Mouse (Mus musculus): ENCODE results near the gene Palm3. TPM values are rescaled to one million over a fixed set of nuclear protein-coding genes. Genes with fewer than 3 reads are reported as not detected.

The Palm3 gene
- polyA plus RNA-seq, 1 experiment from 2014 or later = 8.5 TPM

DNA sequence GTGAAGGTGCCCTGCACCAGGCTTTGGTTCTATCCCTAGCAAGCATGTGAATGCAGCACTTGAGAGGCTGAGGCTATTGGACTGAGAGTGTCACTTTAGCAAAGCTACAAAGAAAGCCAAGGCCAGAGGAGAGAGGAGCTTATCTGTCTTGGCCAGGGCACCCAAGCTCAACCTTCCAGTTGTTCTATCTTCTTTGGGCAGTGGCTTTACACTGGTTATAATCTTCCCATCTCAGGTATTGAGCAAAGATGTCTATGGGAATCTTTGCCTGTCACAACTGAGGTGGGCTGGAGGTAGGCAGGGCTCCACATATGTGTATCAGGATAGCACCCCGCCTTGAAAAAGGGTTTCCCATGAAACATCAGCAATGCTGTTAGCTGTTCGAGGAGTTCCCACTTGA, 39.0 kb downstream of the Palm3 start:
- no peak overlapping the region for H3K27ac ChIP-seq (replicated peaks)
- no peaks in the 10 kb centered on the region for H3K36me3 ChIP-seq
- ATAC-seq (ENCODE audit: low read depth) = no peak
- no peak overlapping the region for H3K9ac ChIP-seq
- 0 out of 2 replicates have a peak, but pooled peaks cover 2% of the 10 kb centered on the region for H3K4me1 ChIP-seq (replicated peaks)
- no peak overlapping the region for H3K4me3 ChIP-seq
- H3K9me3 ChIP-seq = no peaks in the 10 kb centered on the region
- 0 out of 2 replicates have a peak, but pooled peaks cover 3% of the 10 kb centered on the region for H3K27me3 ChIP-seq
- no peak overlapping the region for H3K4me2 ChIP-seq
- WGBS = 82% methylated on average over 2 of the region's 2 CpGs

DNA sequence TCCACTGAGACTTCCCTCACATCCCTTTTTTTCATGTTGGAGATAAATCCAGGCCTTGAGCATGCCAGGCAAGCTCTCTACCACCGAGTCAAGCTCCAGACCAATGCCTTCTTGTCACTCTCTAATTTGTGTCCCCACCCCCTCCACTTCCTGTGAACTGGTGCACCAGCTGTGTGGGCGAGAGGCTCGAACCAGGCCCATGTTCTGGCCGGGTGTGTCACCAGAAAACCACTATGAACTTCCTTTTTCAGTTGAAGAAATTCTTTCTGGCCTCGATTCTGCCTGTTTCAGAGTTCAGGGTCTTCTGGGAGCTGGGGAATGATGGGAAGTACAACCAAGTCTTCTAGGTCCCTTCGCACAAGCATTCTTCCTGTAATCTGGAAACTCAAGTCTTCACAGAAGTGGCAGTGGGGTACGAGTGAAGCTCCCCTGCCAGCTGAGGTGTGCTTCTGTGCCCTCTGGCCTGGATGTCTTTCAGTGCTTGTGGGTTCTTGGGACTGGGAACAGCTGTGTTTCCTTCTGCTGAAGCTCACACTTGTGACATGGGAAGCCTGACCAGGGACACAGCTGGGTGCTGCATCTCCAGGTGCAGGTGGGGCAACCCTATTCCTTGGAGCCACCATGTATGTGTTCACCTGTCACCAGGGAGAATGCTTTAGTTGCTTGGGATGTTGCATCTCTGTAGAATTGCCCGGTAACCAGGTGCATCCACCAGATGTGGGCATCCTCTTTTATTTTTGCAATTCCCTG, 42.8 kb downstream of the Palm3 start:
- no peak overlapping the region for H3K4me2 ChIP-seq
- no peak overlapping the region for H3K4me3 ChIP-seq
- WGBS = 79% methylated on average over 8 of the region's 8 CpGs
- no peak overlapping the region for H3K27ac ChIP-seq (replicated peaks)
- no peak overlapping the region for H3K9ac ChIP-seq
- 0 out of 2 replicates have a peak, but pooled peaks cover 3% of the 10 kb centered on the region for H3K27me3 ChIP-seq
- peaks cover 27% of the 10 kb centered on the region for H3K4me1 ChIP-seq (replicated peaks)
- no peaks in the 10 kb centered on the region for H3K36me3 ChIP-seq
- ATAC-seq (ENCODE audit: low read depth) = no peak
- H3K9me3 ChIP-seq = no peaks in the 10 kb centered on the region

DNA sequence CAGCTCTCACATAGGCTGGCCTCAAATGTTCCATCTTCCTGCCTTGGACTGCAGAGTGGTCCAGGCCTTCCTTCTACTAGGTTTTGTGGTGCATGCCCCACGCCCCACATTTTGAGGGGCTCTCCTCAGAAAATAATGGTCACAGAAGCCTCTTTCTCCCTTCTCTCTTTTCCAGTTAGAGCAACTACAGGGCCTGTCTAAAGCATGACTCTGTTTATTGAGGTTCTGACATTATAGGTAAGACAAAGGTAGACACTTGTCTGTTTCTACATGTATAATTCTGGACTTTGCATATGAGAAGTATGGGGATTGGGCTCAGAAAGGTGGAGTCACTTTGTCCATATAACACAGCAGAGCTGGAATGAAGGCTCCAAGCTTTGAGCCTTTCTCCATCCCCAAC, 43.8 kb downstream of the Palm3 start, which contains the start of gene Gm10643:
TSS of gene Gm10643 (minus strand) at position 101 of the 400 bp plus-strand sequence.
- H3K4me3 ChIP-seq = peak within 1 kb of the TSS; percentile 77
- H3K36me3 ChIP-seq = no peaks in the 10 kb centered on the region
- 0 out of 2 replicates have a peak, but pooled peaks cover 3% of the 10 kb centered on the region for H3K27me3 ChIP-seq
- WGBS = 100% methylated on average over 1 of the region's 1 CpGs
- peak within 1 kb of the TSS; percentile 88 for H3K27ac ChIP-seq (replicated peaks)
- H3K4me1 ChIP-seq (replicated peaks) = peaks cover 37% of the 10 kb centered on the region
- H3K9ac ChIP-seq = peak within 1 kb of the TSS; percentile 77
- H3K4me2 ChIP-seq = peak within 1 kb of the TSS; percentile 86
- H3K9me3 ChIP-seq = no peaks in the 10 kb centered on the region
- ATAC-seq (ENCODE audit: low read depth) = no peak

DNA sequence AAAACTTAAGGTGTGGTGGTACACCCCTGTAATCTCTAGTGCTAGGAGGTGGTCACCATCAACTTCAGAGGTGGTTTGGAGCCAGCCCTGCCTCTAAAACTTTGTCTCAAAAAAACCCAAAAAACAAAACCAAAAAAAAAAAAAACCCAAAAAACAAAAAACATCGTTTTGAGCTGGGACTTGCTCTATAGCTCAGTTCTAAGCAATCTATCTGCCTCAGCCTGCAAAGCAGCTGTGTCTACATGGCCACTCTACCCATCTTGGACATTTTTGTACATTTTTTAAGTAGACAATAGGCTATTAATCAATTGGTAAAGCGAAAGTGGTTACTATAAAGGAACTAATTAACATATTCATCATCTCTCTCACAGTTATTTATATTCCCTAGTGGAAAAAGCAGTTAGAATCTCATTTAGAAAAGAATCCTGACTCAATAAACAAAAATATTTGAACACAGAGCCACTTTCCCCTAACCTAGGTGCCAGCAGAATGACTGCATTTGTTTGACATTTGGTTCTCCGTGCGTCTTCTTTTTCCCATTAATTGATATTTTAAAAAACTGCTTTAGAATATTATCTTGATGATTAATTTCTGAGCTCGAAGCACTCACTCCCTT, 44.3 kb downstream of the Palm3 start:
- peaks cover 42% of the 10 kb centered on the region for H3K4me1 ChIP-seq (replicated peaks)
- no peaks in the 10 kb centered on the region for H3K36me3 ChIP-seq
- no peaks in the 10 kb centered on the region for H3K27me3 ChIP-seq
- peak overlapping the region; percentile 86 for H3K4me2 ChIP-seq
- peak overlapping the region; percentile 77 for H3K4me3 ChIP-seq
- WGBS = 17% methylated on average over 5 of the region's 5 CpGs
- ATAC-seq (ENCODE audit: low read depth) = no peak
- peak overlapping the region; percentile 77 for H3K9ac ChIP-seq
- H3K9me3 ChIP-seq = no peaks in the 10 kb centered on the region
- H3K27ac ChIP-seq (replicated peaks) = peak overlapping the region; percentile 88

DNA sequence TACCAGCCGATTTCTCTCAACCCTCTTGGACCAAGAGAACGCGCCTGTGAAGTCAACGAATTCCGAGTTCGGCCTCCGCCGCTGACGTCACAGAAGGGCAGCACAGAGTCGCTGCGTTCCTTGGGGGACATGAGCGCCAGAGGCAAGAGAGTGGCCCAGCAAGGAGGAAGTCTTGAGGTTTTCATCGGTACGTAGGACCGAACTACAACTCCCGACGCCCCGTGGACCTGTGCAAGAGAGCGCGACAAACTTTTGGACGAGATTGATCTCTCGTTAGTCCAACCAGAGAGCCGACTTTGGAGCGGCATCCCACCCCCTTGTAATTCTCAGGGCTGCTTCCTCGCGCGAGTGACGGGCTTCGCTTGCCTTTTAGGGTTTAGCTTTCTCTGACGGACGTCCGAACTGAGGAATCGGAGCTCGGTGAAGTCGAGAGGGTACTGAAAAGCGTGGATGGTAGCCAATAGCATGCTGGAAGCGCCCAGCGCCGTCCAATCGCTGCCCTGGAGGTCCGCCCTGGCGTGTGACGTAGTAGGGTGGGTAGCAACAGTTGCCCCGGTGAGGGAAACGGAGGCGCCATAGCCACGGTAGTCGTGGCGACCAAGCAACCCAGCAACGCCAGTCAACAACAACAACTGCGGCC, 45.1 kb downstream of the Palm3 start, which contains the start of gene Rfx1:
TSS of gene Rfx1 (plus strand) at position 544 of the 640 bp plus-strand sequence.
- WGBS = under 1% methylated on average over 51 of the region's 51 CpGs

DNA sequence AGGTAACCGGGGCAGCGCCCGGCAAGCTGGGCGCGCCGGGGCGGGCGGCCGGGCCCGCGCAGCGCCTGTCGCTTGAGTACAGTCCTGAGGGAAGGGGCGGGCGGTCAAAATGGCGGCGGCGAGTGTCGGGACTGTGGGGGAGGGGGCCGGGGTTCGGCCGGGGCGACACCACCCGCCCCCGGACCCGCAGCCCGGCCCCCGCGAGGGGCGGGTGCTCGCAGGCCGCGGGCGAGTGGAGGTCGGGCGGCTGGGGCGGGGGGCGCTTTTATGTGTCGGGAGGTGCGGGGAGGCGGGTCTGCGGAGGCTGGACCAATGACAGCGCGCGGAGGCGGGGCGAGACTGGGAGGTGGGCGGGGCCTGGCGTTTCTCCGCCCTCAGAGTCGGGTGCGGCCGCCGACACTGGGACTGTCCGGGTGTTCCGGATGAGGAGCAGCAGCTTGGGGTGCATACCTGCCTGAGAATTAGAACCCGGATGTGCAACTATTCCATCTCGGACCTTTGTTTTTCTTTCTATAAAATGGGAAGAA, 45.8 kb downstream of the Palm3 start:
- Histone ChIP-seq H3K4me2 (peak overlapping the region; percentile 55), H3K27ac (replicated peaks) (peak overlapping the region; percentile 97), H3K9me3 (no peaks in the 10 kb centered on the region), H3K4me1 (replicated peaks) (peaks cover 56% of the 10 kb centered on the region), H3K27me3 (no peaks in the 10 kb centered on the region), H3K36me3 (no peaks in the 10 kb centered on the region), H3K9ac (peak overlapping the region; percentile 86), H3K4me3 (peak overlapping the region; percentile 77)
- WGBS = 1% methylated on average over 39 of the region's 58 CpGs
- peak; percentile 78 for ATAC-seq (ENCODE audit: low read depth)

More for the DNA sequence above, 45.1 kb downstream of the Palm3 start, which contains the start of gene Rfx1:
- no peaks in the 10 kb centered on the region for H3K36me3 ChIP-seq
- peak within 1 kb of the TSS; percentile 77 for H3K4me3 ChIP-seq
- peak within 1 kb of the TSS; percentile 97 for H3K27ac ChIP-seq (replicated peaks)
- peak; percentile 98 for ATAC-seq (ENCODE audit: low read depth)
- peaks cover 49% of the 10 kb centered on the region for H3K4me1 ChIP-seq (replicated peaks)
- H3K9me3 ChIP-seq = no peaks in the 10 kb centered on the region
- peak within 1 kb of the TSS; percentile 86 for H3K9ac ChIP-seq
- H3K4me2 ChIP-seq = peak within 1 kb of the TSS; percentile 86
- H3K27me3 ChIP-seq = no peaks in the 10 kb centered on the region

DNA sequence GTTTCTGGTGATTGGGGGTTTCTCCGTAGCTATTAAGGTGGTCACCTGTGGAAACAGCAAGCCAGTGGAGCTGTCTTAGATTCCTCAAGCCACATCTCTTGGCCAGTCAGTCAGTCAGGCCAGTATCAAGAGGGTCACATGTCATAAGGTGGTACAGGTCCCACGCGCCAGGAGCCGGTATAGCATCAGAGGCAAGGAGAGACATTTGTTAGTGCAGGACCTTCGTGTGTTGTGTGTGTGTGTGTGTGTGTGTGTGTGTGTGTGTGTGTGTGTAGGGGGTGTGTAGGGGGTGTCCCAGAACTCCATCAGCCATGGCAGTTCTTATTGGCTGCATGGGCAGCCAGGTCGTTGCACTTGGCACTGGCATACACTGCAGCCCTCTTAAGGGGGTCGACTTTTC, 46.6 kb downstream of the Palm3 start:
- H3K4me3 ChIP-seq = peak overlapping the region; percentile 77
- no peak overlapping the region for H3K27ac ChIP-seq (replicated peaks)
- H3K4me2 ChIP-seq = peak overlapping the region; percentile 55
- no peaks in the 10 kb centered on the region for H3K36me3 ChIP-seq
- no peaks in the 10 kb centered on the region for H3K9me3 ChIP-seq
- 87% methylated on average over 7 of the region's 7 CpGs for WGBS
- H3K27me3 ChIP-seq = no peaks in the 10 kb centered on the region
- peaks cover 64% of the 10 kb centered on the region for H3K4me1 ChIP-seq (replicated peaks)
- peak overlapping the region; percentile 58 for H3K9ac ChIP-seq
- ATAC-seq (ENCODE audit: low read depth) = no peak

DNA sequence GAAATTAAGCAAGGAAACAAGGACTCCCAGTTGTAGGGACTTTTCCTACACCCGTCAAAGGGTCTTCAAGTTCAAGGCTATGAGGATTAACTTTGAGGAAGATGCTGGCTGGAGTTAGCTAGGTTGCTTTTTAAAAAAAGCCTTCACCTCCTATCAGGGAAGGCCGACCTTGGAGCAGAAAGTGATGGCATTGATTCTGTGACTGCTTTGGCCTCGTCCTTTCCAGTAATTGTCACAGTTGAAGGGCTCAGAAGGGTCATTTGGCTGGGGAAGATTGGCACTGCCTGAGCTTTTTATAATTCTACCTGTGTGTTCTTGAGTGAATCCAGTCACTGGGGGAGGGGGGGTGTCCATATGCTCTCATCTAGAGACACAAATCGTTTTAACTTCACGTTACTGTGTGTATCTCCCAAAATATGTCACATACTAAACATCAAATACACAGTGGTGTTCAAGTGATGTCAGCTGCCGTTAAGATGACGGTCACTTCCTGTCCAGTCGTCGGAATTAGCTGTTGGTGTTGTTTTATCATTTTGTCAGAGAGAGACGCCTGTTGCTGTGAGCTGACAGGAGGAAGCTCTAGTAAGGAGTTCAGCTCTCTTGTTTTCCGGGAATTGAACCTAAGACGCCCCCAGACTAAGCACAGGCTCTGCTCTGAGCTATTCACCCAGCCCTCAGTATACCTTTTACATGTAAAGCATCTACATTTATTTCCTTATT, 47.2 kb downstream of the Palm3 start:
- Histone ChIP-seq H3K4me3 (0 out of 2 replicates have a peak overlapping the region, but pooled peaks have one; percentile 1), H3K4me1 (replicated peaks) (peaks cover 70% of the 10 kb centered on the region), H3K36me3 (no peaks in the 10 kb centered on the region), H3K9me3 (no peaks in the 10 kb centered on the region), H3K27me3 (no peaks in the 10 kb centered on the region), H3K4me2 (peak overlapping the region; percentile 55; the same call in 1 of the 2 replicates), H3K9ac (peak overlapping the region; percentile 58; the same call in 1 of the 2 replicates), H3K27ac (replicated peaks) (no peak overlapping the region)
- WGBS = 82% methylated on average over 12 of the region's 12 CpGs
- ATAC-seq (ENCODE audit: low read depth) = no peak

DNA sequence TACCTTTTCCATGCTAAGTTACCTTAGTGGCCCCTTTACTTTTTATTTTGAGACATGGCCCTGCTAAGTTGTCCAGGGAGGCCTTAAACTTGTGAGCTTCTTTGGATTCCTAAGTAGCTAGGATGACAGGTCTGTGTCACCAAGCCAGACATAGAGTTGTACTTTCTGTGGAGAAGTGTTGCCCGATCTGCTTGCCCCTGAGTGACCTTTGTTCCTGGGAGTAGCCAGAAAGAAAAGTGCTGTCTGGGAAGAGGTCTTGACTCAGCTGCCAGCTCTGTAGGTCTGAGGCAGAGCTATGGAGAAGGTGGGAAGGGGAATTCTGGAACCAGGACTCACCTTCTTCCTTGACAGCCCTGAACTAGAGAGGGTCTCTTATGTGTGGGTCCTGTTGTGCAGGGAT, 47.9 kb downstream of the Palm3 start:
- Histone ChIP-seq H3K36me3 (0 out of 2 replicates have a peak, but pooled peaks cover under 1% of the 10 kb centered on the region), H3K27ac (replicated peaks) (no peak overlapping the region), H3K27me3 (no peaks in the 10 kb centered on the region), H3K9me3 (no peaks in the 10 kb centered on the region), H3K4me3 (no peak overlapping the region), H3K4me1 (replicated peaks) (peaks cover 77% of the 10 kb centered on the region), H3K4me2 (no peak overlapping the region), H3K9ac (0 out of 2 replicates have a peak overlapping the region, but pooled peaks have one; percentile 31)
- no peak for ATAC-seq (ENCODE audit: low read depth)
- 46% methylated on average over 1 of the region's 1 CpGs for WGBS

DNA sequence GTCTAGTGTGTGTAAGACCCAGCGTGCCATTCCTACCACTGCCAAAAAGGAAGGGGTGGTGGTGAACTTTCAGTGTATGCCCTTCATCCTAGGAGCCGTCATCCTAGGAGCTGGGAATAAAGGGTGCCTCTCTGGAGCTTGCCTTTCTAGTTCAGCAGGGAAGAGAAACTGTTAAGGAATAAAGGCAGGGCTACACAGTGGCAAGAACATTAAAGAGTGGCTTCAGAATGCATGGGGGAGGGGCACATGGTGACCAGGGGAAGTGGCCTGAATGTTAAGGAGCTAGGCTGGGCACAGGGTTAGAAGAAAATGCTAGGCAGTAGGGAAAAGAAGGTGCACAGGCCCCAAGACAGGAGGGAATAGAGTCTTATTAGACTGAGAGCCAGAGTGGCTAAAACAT, 48.5 kb downstream of the Palm3 start:
- H3K4me3 ChIP-seq = no peak overlapping the region
- peaks cover 6% of the 10 kb centered on the region; the same call in 1 of the 2 replicates for H3K36me3 ChIP-seq
- 0 out of 2 replicates have a peak overlapping the region, but pooled peaks have one; percentile 31 for H3K9ac ChIP-seq
- 47% methylated on average over 2 of the region's 2 CpGs for WGBS
- H3K4me2 ChIP-seq = no peak overlapping the region
- no peaks in the 10 kb centered on the region for H3K9me3 ChIP-seq
- ATAC-seq (ENCODE audit: low read depth) = no peak
- H3K4me1 ChIP-seq (replicated peaks) = peaks cover 81% of the 10 kb centered on the region
- H3K27me3 ChIP-seq = no peaks in the 10 kb centered on the region
- 0 out of 2 replicates have a peak overlapping the region, but pooled peaks have one; percentile 13 for H3K27ac ChIP-seq (replicated peaks)

DNA sequence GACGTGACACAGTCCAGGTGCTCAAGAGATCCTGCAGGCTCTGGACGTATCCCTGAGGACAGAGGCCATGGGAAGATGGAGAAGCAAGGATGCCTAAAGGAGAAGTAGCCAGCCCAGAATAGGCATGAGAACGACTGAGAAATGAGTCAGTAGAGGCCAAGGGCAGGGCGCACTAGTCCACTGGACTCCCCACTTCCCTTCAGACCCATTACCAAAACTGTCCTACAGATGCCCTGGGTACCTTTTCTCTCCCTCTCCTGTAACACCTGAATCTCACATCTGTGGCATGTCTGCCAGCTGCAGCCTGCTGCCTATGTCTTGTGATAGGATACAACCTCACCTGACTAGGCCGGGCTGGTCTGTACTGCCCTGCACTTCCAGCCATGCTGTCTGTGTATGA, 49.0 kb downstream of the Palm3 start:
- Histone ChIP-seq H3K9ac (0 out of 2 replicates have a peak overlapping the region, but pooled peaks have one; percentile 31), H3K9me3 (no peaks in the 10 kb centered on the region), H3K4me3 (no peak overlapping the region), H3K27me3 (no peaks in the 10 kb centered on the region), H3K36me3 (peaks cover 11% of the 10 kb centered on the region), H3K4me1 (replicated peaks) (peaks cover 79% of the 10 kb centered on the region), H3K27ac (replicated peaks) (0 out of 2 replicates have a peak overlapping the region, but pooled peaks have one; percentile 13), H3K4me2 (no peak overlapping the region)
- no peak for ATAC-seq (ENCODE audit: low read depth)
- 87% methylated on average over 5 of the region's 5 CpGs for WGBS
